Mouse (Mus musculus) retina, postnatal 1 day (tissue): ENCODE measurements around the gene Chuk.

ENCODE experiments used
- DNase-seq: peaks from one replicate; pipeline ENCODE4 v3.0.0-alpha.2; 2012

Gene Chuk

GRCm38 (mm10) chr19:44104393-44104792 lies 2.9 kb downstream of the Chuk start:
- no peak for DNase-seq

GRCm38 (mm10) chr19:44103001-44103400 lies 4.3 kb downstream of the Chuk start:
- DNase-seq, result no peak

- no peak for DNase-seq
Measured at GRCm38 (mm10) chr19:44100840-44101239, 6.4 kb downstream of the Chuk start.

DNA sequence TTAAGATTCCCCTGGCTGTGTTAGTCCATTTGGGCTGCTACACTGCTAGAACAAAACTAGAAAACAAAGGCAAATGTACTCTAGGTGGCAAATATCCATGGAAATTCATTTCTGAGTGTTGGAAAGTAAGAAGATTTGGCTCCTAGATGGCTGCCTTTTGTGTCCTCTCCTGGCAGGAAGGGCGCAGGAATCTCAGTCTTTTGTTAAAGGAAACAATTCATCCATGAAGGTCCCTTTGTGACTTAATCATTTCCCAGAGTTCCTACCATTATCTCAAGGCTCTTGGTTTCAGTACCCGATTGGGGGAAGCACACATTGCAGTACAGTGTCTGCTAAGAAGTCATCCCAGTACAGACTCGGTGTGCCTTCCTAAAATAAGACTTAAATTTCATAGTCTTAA lies 21.0 kb downstream of the Chuk start:
- no peak for DNase-seq

DNA sequence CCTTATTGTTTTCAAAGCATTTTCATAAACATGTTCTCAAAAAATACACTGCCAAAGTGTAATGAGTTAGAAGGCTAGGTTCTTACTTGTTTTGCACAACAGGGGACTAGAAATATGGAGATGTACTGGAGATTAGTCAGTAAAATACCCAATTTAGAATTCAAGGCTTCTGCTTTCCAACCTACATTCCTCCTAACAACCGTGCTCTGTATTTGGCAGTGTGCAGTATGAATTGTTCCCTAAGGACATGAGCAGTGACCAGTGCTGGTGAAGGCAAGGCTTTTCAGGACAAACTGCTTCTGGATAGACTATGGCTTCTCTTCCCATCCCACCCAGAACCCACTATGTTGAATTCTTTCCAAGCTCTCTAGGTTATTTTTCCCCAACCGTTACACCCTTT lies 26.4 kb downstream of the Chuk start:
- no peak for DNase-seq

DNA sequence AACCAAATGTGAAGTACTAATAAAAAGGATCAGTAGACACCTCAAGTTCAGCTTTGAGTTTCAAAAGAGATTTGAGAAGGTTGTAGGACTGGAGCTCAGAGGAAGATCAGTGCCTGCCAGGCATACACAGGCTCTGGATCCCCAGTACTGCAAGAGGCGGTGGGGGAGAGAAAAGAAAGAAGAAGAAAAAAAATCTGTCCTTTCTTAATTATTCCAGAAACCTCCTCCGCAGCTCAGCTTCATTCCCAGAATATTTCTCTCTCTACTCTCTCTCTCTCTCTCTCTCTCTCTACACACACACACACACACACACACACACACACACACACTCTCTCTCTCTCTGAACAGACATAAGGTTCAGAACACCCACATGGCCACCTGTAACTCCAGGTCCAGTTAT lies 27.3 kb downstream of the Chuk start:
- no peak for DNase-seq

DNA sequence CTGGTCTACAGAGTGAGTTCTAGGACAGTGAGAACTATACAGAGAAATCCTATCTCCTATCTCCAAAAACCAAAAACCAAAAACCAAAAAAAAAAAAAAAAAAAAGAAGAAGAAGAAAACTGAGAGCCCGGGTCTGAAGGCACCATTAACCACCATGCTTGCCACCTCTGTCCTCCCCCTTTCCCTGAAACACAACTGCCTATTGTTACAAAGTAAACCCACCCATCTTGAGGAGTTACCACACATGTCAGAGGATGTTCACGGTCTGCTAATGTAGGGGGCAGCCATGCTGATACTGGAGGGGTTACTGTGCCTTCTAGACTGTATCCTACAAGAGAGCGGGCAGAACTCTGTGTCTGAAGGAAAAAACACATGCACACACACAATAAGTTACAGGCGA lies 30.3 kb downstream of the Chuk start:
- DNase-seq, result no peak

DNA sequence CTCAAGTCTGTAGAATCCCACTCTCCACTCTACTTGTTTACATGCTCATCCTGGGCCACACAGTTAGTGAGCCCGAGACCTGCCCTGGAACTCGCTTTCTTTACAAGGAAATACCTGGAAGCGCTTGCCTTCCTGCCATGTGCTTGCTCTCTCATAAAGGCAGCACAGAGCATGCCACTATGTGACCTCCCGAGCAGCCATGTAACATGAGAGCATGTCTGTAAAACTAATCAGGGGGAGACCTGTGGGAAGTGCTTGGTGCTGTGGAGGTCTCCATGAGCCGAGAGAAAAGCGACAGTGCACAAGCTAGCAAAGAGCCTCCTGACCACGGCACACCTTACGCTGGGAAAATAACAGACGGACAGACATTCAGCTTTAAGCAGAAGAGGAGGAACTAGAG lies 30.8 kb downstream of the Chuk start:
- DNase-seq, result no peak

DNA sequence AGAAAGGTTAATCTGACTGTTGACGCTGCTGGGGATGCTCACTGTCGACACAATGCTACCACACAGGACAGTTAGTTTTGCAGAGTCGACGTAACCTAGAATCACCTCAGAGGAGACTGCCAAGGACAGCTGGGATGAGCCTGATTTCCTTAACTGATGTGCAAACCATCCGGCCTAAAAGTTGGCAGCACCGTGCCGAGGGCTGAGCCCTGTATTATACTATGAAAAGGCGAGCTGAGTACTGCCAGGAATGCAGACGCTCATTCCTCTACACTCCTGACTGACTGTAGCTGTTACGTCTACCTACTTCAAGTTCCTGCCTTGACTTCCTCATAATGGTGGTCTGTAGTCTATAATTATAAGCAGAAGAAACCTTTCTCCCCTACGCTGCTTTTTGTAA lies 32.3 kb downstream of the Chuk start:
- no peak for DNase-seq

GRCm38 (mm10) chr19:44071166-44071565 lies 36.1 kb downstream of the Chuk start:
- no peak for DNase-seq

DNA sequence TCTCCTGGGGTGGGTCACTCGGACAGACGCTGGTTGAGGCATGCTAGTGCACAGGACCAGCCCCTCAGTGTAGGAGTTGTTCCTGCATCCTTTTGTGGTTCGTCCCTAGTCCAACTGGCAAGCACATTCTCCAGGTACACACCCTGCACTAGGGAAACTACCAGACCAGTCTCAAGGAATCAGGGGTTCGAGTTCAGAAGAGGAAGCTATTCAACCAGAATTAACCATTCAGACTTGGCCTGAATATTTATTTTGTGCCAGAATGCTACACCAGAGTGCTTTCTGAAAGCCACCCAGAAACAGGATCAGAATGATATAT lies 37.4 kb downstream of the Chuk start:
- no peak for DNase-seq

GRCm38 (mm10) chr19:44069121-44069913 lies 38.0 kb downstream of the Chuk start, which contains the start of gene Erlin1:
Erlin1 (minus strand) TSS chr19:44069785.
- DNase-seq, result peak; percentile 93

DNA sequence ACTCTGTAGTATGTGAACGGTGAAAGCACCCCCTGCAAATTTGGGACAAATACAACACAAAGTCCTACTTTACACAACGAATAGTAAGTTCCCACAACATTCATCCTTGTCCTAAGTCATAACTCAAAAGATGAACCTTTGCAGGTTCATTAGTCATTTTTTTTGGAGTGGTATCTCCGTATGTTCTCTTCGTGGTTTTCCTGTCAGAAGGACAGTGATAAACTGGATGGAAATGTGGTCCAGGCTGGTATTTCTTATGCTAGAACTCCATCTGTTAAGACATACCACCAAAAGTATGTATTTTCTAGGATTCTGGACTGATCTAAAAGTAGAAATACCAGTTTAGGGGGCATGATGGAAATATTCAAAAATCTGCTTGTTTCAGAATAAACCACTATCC lies 39.0 kb downstream of the Chuk start:
- DNase-seq, result no peak

GRCm38 (mm10) chr19:44067323-44068049 lies 39.8 kb downstream of the Chuk start:
- DNase-seq, result no peak

DNA sequence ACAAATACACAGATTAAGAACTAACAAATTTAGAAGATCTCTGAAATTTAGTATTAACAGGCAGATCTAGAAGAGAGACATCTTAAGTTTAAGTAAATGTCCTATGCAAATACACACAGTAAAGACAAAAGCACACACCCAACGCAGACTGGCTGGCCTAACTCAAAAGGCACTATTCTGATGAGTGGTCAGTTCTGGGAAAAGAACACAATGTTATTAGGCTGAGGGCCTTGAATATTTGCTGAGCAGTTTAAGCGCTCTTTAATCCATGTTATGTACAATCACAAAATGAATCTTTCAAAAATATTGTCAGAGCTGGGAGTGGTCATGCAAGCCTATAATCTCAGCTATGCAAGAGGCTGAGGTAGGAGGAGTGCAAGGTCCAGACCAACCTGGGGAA lies 42.5 kb downstream of the Chuk start:
- DNase-seq, result no peak

DNA sequence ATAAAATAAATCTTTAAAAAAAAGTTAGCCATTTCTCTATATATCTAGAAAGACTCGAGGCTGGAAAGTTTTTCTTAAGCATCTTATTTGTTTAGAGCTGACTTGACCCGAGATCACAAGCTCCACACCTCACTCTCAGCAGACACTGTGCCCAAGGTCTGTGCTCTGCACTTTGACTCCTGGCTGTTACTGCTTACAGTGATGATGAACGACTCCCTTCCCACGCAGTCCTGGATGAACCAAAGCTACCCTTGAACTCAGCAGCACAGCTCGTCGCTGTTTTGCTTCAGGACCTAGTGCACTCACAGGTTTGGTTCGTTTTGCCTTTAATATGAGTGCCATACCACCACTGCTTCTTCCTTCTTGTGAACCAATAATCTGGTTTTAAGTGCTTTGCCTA lies 43.5 kb downstream of the Chuk start:
- DNase-seq, result no peak

DNA sequence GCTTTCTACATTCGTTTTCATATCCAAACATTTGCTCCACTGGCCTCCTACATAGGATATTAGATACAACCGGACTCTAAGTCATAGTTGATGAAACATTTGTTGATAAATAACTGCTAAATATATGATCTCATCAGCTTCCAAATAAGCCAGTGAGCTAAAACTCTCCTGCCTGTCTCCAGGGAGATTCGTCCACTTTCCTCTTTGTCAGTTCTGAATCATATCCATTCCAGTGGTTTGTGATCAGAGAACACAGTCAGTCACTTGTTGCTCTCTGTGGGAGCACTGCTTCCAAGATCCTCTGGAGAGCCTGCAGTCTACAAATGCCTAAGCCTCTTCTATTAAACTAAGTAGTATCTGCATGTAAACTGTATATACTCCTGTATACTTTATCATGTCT lies 47.1 kb downstream of the Chuk start:
- no peak for DNase-seq

DNA sequence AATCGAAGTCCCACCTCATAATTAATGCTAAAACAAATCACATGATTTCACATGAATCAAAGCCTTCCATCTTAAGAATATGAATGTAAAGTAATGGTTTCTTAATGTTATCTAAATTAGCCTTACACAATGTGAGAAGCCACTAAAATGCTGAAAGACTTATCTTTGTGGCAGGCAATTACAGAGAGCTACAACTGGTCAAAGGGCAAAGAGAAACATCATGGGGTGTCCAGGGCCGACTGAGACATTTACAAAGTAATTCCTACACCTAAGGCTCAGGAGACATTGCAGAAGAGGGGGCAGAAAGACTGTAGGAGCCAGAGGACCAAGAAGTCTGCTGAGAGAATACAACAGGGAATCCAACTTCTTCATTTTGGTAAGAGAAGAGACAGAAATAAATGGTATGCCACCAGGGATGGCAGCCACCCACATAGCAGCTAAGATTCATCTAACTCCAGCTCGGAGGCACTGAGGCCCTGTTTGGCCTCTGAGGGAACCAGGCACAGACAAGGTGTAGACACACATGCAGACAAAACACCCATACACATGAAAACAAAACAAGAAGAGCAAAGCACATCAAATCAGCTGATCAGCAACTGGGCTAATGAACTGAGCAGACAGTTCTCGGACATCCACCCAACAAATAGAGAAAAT lies 52.0 kb downstream of the Chuk start:
- DNase-seq, result no peak

DNA sequence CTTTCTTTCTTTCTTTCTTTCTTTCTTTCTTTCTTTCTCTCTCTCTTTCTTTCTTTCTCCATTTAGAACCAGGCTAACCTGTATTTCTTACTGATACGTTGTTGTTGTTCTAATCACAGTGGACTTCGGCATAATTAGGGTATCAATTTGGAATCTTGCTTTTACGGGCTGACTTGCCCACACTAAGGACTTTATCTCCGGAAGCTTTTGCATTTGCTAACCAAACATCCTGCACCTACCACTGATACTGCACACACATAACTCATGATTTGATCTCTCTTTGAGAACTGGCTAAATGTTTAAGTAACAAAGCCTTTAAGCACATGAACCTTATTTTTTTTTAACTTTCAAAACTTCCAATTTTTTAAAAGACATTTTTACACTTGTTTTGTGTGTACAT lies 56.9 kb downstream of the Chuk start:
- no peak for DNase-seq

DNA sequence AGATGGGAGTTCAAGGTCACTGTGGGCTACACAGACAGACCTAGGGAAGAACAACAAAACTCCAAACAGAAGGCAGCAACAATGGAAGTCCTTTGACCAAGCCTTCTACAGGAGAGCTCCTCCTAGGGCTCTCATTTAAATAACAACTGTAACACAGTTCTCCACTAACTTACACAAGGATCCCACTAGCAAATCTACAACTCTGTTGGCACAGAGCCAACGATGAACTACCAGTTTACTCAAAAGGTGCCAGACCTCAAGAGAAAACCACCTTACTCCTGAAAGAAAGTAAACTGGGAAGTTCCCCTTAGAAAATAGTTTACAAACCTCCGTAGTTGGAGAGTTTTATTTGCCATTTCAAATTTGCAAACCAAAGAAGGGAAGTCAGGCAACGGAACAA lies 58.0 kb downstream of the Chuk start:
- no peak for DNase-seq

DNA sequence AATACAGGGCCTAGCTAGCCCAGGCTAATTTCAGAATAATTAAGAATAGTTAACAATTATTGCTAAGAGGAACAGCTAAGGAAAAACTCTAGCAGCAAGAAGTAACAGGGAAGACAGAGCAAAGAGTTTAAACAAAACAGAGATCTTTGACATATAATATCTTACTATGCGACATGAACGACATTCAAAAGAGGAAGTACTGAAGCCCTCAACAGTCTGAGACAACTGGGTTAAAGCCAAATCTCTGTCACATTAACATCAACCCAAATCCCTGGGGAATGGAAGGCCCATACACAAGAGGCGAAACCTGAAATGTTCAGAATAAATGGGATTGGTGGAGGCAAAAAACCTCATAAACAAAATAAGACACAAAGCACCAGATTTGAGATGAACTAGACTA lies 61.4 kb downstream of the Chuk start:
- no peak for DNase-seq

- no peak for DNase-seq
Measured at GRCm38 (mm10) chr19:44042121-44042520, 65.2 kb downstream of the Chuk start.

DNA sequence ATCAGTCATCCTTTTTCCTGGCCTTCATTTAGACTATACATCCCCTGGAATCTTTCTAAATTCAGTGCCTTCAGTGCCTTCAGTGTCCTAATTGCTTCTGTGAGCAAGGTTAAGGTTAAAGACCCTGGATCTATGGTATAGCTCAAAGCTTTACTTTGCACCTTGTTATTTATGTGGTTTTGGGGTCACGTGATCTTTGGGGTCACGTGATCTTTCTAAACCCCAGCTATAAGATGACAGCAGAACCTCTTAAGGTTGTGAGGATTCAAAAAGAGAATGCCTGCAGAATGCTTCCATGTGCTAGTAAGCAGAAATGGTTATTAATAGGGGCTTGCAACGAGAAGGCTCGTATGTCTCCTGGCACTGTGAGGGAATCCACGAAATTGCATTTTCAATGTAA lies 73.9 kb downstream of the Chuk start:
- DNase-seq, result no peak

DNA sequence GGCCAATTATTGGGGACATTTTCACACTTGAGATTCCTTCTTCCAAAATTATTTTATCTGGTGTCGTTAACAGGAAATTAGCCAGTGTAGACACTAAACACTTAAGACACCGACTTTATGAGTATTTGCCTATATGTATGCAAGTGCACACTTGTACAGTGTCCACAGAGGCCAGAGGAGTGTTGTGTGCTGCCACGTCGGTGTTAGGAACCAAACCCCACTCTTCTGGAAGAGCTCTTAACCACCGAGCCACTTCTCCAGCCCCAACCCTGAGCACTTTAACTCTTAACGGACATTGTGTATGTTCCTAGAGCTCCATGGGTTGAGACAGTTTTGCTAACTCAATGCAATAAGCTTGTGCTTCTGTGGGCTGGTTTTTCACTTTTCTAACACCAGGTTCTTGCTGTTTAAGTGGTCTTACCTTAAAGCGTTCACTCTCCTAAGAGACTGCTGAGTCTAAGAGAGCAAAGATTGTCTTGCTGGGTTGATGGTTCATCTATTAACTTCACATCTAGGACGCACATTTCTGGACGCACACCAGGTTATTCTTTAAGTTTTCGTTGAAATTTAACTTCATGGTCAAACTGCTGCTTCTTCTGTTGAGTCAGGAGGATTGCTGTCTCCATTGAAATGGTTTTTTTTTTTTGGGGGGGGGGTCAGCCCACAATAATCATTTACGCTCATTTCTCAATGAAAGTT lies 75.1 kb downstream of the Chuk start:
- no peak for DNase-seq
